Mouse (Mus musculus) thymus, postnatal 14 days (tissue): ENCODE results near the gene Clip2.

Source experiments
- DNase-seq: peaks from one replicate; pipeline ENCODE4 v3.0.0; 2021

The Clip2 gene

GRCm38 (mm10) chr5:134552110-134552972, at the start of gene Clip2:
TSS of gene Clip2 (minus strand) at chr5:134552434.
- peak; percentile 91 for DNase-seq

GRCm38 (mm10) chr5:134597711-134598110, 45.5 kb upstream of the Clip2 start:
- no peak for DNase-seq

- DNase-seq: no peak
Measured at GRCm38 (mm10) chr5:134593093-134593492, 40.9 kb upstream of the Clip2 start.

DNA sequence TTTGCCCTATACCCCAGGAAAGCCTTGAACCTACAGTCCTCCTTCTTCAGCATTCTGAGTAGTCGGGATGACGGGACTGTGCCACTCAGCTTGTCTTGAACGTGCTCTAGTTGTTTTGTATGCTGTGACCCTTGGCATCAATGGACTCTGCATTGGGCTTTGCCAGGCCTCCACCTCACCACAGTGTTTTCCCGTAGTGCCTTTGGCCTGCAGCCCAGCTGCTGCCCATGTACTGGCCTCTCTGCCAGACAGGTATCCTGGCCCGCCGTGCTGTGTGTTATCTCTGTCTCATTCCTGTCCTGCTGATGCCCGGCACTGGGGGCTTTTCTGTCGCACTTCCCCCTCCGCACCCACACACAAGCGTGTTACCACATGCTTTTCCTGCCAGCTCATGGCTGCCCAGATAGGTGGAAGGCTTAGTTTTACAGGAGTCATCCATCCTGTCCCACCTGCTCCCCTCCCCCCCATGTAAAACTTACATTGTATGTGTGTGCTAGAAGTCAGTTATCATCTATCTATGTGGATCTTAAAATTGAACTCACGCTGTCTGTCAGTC, 39.9 kb upstream of the Clip2 start:
- no peak for DNase-seq

GRCm38 (mm10) chr5:134589900-134590299, 37.7 kb upstream of the Clip2 start:
- no peak for DNase-seq

- DNase-seq: no peak
Measured at GRCm38 (mm10) chr5:134584798-134585197, 32.6 kb upstream of the Clip2 start.

GRCm38 (mm10) chr5:134583884-134584213, 31.6 kb upstream of the Clip2 start:
- no peak for DNase-seq

DNA sequence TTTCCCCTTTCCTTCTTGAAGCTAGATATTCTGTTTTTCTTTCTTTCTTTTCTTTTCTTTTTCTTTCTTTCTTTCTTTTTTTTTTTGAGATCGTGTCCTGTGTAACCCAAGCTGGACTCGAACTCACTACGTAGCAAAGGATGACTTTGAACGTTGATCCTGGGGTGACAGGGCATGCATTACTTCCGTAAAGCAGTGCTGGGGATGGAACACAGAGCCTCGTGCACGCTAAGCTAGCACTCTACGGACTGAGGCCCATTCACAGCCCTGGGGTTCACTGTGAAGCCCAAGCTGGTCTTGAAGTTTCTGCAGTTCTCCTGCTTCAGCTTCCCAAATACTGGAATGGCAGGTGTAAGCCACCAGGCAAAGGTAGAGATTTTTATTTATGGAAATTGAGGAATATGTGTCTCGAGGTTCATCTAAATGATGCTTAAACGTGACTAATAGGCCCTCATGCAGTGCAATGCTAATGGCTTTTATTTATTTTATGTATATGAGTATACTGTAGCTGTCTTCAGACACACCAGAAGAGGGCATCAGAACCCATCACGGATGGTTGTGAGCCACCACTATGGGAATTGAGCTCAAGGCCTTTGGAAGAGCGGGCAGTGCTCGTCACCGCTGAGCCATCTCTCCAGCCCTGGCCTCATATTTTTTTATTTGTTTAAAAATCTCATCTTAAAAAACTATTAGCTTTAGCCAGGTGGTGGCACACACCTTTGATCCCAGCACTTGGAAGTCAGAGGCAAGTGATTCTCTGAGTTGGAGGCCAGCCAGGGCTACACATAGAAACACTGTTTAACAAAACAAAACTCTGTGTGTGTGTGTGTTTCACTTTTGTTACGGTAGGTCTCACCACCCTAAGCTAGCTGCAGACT, 31.0 kb upstream of the Clip2 start:
- DNase-seq: peak; percentile 16

- peak; percentile 98 for DNase-seq
Measured at GRCm38 (mm10) chr5:134582221-134582907, 30.1 kb upstream of the Clip2 start.

GRCm38 (mm10) chr5:134581146-134581545, 28.9 kb upstream of the Clip2 start, which contains the start of gene Rfc2:
TSS of gene Rfc2 (plus strand) at chr5:134581366.
- no peak for DNase-seq

- no peak for DNase-seq
Measured at GRCm38 (mm10) chr5:134579135-134579534, 26.9 kb upstream of the Clip2 start.

DNA sequence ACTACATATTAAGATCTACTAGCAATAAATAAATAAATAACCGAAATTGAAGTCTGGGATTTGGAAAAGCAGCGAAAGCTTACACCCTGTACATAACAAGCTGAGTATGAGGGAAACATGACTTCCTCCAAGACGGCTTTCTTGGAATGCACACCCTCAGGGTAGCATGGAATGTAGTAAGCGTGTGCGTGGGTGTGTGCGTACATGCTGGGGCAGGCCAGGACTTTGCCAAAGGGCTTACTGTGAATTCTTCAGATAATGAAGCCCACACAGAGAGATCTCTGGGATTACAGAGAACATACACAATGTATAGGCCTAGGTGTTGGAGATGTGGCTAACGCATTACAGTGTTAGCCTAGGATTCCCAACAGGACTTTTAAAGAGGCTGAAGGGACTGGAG, 25.3 kb upstream of the Clip2 start:
- no peak for DNase-seq

DNA sequence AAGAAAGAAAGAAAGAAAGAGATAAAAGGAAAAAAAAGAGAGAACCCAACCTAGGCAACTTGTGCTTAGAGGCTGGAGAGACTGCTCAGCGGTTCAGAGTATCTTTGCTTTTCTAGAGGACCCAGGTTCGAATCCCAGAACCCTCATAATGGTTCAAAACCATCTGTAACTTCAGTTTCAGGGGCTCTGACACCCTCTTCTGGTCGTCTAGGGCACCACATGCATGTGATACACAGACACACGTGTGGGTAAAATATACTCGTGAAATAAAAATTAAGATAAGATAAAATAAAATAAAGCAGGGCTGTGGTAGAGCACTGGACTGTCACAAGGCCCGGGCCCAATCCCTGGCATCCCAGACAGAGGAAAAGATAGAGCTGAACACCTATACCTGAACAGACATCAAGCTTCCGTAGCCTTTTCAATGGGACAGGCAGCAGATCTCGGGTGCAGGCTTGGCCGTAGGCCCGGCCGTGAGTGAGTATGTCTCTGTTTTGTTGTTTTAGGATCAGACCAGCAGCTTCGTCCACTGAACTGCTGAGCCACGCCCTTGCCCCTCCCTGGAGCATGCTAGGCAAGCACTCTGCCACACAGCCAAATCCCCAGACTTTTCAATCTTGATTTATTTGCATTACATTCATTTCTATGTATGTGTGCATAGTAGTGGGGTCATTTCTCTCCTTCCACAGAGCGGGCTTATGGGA, 24.4 kb upstream of the Clip2 start:
- DNase-seq: no peak

- no peak for DNase-seq
Measured at GRCm38 (mm10) chr5:134575833-134576232, 23.6 kb upstream of the Clip2 start.

DNA sequence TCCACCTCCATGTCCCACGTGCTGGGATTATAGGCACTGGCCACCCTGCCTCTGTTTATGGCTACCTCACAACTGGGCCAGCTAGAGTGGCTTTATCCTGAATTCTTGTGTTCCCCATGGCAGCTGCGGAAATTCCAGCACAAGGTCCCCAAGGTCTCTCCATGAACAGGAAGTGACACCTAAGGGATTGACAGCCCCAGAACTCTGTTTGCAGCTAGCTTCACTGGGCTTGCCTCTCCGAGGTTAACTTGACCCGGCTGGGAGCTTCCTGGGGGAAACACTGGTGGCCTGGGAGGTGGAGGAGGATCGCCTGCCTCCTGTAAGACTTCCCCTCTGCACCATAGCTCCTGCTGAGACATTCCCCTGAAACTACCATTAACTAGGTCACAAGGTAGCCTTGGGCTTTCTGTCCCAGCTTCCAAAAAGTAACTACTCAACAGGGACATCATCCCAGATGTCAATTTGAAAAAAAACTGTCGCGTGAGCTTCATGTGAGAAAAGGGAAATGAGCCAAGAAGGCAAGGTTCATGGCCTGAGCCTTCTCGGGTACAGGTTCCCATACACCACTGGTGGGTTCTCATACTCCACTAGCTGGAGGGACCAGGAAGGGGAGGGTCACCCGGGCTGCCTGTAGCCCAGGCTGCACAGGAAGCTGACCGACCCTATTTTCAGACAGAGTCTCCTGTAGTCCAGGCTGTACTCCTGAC, 20.4 kb upstream of the Clip2 start:
- no peak for DNase-seq

DNA sequence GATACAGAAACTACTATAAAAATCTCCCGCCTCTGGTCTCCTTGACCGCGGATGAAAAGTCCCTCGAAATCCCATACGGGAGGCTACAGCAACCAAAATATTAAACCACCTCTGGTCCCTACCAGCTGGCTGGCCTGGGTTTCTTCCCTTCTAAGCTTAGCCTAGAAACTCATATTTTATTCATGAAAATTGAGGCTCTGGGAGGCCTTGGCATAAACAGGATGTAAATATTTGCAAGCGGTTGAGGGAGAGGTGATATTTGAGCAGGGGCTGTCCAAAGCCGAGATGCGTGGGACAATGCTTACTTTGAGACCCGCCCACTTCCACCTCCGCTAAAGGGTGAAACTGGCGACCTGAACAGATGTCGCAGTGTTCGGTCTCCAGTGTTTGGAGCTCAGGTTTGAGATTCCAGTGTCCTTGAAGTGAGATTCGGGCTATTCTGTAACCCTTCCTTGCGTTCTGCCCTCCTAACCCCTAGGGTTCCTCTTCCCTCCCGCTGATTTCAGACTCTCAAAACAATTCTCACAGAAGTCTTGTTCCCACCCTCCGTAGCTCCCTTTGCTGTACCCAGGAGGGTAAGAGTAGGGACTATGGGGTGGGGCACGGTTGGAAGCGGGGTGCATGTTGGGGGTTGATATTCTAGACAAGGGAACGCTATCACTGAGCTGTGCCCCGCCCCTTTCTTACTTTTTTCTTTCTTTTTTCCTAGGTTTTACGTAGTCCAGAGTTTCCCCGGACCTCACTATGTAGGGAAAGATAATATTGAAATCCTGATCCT, 19.7 kb upstream of the Clip2 start:
- peak; percentile 31 for DNase-seq

DNA sequence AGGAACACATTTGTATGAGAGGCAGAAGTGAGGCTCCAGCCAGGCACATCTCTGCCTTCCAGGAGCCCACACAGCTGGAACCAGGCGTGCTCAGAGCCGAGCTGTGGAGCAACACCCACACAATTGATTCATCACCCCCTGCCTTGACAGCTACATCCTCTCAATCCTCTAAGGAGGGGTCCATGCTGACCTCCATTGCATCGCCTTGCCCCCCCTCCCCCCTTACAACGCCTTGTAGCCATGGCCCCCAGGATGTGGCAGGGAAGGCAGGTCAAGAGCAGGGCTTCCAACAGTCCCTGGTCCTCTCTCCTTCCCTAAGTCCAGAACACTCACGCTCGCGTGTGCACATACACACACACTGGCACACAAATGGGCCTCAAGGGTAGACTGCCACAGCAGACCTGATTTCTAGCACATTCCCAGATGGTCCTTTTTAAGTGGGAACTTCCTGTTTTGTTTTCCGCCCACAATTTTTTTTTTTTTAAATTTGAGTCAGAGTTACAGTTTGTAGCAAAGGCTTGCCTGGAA, 16.8 kb upstream of the Clip2 start:
- DNase-seq: no peak

DNA sequence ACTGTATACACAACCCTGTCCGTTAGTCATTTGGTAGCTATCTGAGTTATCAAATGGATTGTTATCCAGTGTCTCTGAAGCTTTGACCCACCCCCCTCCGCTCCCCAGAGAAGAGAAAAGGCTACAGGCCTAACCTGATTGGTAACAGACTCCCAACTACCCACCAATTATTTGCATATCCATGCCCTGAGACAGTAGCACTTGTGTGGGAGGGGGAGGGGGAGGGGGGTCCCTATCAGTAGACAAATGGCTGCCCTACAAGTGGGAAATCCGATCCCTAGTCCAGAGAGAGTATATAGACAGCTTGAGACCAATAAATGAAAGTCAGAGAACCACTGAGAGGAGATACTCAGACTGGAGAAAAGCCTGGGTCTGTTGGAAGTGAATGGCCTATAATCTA, 15.8 kb upstream of the Clip2 start:
- no peak for DNase-seq

DNA sequence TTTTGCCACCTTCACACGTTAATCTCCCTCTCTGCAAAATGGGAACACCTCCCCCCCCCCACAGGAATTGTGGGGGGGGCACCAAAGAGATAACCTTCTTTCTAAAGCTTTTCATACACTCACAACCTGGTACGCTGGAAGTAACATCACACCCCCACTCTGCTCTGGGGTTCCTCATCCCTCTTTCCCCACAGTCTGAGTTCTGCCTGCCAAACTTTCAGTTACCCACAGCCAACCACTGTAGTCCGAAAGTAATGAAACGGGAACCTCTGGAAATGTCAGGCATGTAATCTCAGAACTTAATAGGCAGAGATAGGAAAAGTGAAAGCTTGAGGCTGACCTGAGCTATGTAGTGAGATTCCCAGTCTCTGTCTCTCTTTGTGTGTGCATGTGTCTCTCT, 15.2 kb upstream of the Clip2 start:
- DNase-seq: no peak

- no peak for DNase-seq
Measured at GRCm38 (mm10) chr5:134565696-134566095, 13.5 kb upstream of the Clip2 start.

- DNase-seq: no peak
Measured at GRCm38 (mm10) chr5:134564272-134564671, 12.0 kb upstream of the Clip2 start.
